Mouse (Mus musculus) embryonic facial prominence, embryonic 11.5 days (tissue): ENCODE data around the gene Mansc1. TPM values are rescaled to one million over a fixed set of nuclear protein-coding genes. Genes with fewer than 3 reads are reported as not detected.
A peak's percentile ranks its signal among the peaks of the same experiment; 100 is the strongest.

Experiments used
- ATAC-seq: fragments of 200-750 bp; cut with Nextera tagmentation; replicated peaks from 2 replicates; pipeline ENCODE4 v1.8.0; 2017; ENCODE audit warnings: low read depth; ENCODE audit not compliant: insufficient number of reproducible peaks, low FRiP score, low TSS enrichment
- DNase-seq: peaks from one replicate; pipeline ENCODE4 v3.0.0-alpha.2; 2015; ENCODE audit warnings: low spot score
- H3K27ac ChIP-seq: fragments of 300-500 bp; sonication (generic); replicated peaks from 2 replicates; pipeline ENCODE4 v1.5.1; 2014; ENCODE audit warnings: mild to moderate bottlenecking, low read depth, low read length, control low read depth
- H3K27me3 ChIP-seq: fragments of 300-500 bp; sonication (generic); 2 replicates; pipeline ENCODE4 v1.6.1; 2014; ENCODE audit warnings: mild to moderate bottlenecking, low read length, moderate library complexity, mixed read lengths; ENCODE audit not compliant: control insufficient read depth, insufficient read depth
- H3K36me3 ChIP-seq: fragments of 300-500 bp; sonication (generic); replicated peaks from 2 replicates; pipeline ENCODE4 v1.6.1; 2014; ENCODE audit warnings: low read depth, mild to moderate bottlenecking, low read length, moderate library complexity, mixed read lengths; ENCODE audit not compliant: control insufficient read depth, insufficient read depth
- H3K4me1 ChIP-seq: fragments of 300-500 bp; sonication (generic); 2 replicates; pipeline ENCODE4 v1.6.1; 2014; ENCODE audit warnings: low read length, mixed read lengths; ENCODE audit not compliant: control insufficient read depth, insufficient read depth
- H3K4me2 ChIP-seq: fragments of 300-500 bp; sonication (generic); 2 replicates; pipeline ENCODE4 v1.6.1; 2014; ENCODE audit warnings: low read depth, mild to moderate bottlenecking, control low read depth, low read length, moderate library complexity
- H3K4me3 ChIP-seq: fragments of 300-500 bp; sonication (generic); 2 replicates; pipeline ENCODE4 v1.5.1; 2014; ENCODE audit warnings: low read depth, low read length, control low read depth
- H3K9ac ChIP-seq: fragments of 300-500 bp; sonication (generic); replicated peaks from 2 replicates; pipeline ENCODE4 v1.6.1; 2014; ENCODE audit warnings: mild to moderate bottlenecking, control low read depth, low read length
- H3K9me3 ChIP-seq: fragments of 300-500 bp; sonication (generic); replicated peaks from 2 replicates; pipeline ENCODE4 v1.6.1; 2016; ENCODE audit warnings: mild to moderate bottlenecking, low read length, inconsistent platforms, mixed read lengths; ENCODE audit not compliant: control insufficient read depth
- WGBS: fragments of 180-500 bp; shearing (Covaris S2); extraction: QIAGEN DNeasy Blood & Tissue Kit; methylation state at CpG from one replicate; pipeline ENCODE4 v1.1.7; 2014; 5-methylcytosine and 5-hydroxymethylcytosine counted together
- polyA plus RNA-seq: library from polyadenylated mRNA; unstranded; fragments of >200 nt; fragmentation: Nextera tagmentation; extraction: Ambion mirVana; gene quantifications from 2 replicates; pipeline ENCODE4 v1.2.1, GENCODE M21; 2014

Mansc1 gene
- polyA plus RNA-seq, 1 experiment from 2014 or later: 0.39 TPM

DNA sequence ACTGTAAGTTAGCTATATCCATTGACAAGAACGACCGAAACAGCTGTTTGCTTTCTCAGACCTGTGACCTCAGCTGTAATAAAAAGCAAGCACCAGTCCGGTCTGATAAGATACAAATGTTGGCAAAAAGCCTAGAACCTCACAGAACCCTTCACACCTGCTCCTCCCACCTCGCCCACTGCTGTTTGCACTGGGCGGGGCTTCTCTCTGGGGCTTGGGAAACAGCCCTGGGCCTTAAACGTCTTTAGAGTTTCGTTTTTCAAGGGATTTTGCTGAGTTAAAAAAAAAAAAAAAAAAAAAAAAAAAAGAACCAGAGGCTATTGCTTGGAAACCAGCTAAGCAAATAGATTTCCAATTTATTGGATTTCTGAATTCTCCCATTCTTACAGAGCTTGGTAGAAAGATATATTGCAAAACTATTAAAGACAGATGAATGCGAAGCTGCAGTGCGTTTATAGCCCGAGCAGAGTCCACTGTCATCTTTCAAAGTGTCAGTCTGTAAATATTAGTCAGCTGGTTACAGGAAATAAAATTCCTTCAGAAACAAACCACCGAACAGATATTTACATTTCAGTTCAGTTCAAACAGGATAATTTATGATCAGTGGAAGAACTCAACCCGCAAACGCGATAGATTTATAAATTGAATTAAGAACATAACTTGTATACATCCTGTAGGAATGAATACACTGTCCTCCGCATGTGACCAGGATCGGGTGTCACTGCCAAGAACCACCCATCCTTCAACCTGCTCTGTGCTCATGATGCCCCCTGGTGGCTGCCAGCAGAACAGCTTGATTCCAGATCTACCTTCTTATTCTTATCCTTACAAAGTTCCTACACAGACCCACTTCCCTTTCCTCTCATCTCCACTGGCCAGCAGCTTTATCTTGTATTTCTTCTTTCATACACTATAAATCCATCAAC lies 17.3 kb downstream of the Mansc1 start:
- Histone ChIP-seq H3K36me3 (no peaks in the 10 kb centered on the region), H3K4me1 (no peaks in the 10 kb centered on the region), H3K9ac (no peak overlapping the region), H3K9me3 (no peaks in the 10 kb centered on the region), H3K4me3 (no peak overlapping the region), H3K27me3 (no peaks in the 10 kb centered on the region), H3K4me2 (no peak overlapping the region), H3K27ac (no peak overlapping the region)
- DNase-seq (peak; percentile 85), ATAC-seq (0 out of 2 replicates have a peak, but pooled peaks have one; percentile 34)
- 23% methylated on average over 16 of the region's 16 CpGs for WGBS

DNA sequence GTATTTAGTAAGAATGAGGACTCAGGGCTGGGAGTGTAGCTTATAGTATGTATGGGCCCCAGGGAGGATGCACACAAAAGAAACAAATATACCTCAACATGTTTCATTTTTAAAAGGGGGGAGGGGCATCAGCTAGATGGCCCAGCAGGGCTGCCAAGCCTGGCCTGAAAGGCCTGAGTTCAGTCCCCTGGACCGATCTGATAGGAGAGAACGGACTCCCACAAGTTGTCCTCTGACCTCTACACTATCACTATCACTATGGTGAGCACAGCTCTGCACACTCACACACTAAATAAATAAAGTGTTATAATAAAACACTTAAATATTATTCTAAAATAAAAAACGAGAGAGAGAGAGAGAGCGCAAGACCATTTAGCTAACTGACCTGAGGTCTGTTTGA lies 18.0 kb downstream of the Mansc1 start:
- Histone ChIP-seq H3K27me3 (no peaks in the 10 kb centered on the region), H3K4me2 (no peak overlapping the region), H3K9me3 (no peaks in the 10 kb centered on the region), H3K9ac (no peak overlapping the region), H3K4me1 (no peaks in the 10 kb centered on the region), H3K4me3 (no peak overlapping the region), H3K36me3 (no peaks in the 10 kb centered on the region), H3K27ac (no peak overlapping the region)
- 79% methylated on average over 4 of the region's 4 CpGs for WGBS
- 0 out of 2 replicates have a peak, but pooled peaks have one; percentile 46 for ATAC-seq
- DNase-seq: no peak

DNA sequence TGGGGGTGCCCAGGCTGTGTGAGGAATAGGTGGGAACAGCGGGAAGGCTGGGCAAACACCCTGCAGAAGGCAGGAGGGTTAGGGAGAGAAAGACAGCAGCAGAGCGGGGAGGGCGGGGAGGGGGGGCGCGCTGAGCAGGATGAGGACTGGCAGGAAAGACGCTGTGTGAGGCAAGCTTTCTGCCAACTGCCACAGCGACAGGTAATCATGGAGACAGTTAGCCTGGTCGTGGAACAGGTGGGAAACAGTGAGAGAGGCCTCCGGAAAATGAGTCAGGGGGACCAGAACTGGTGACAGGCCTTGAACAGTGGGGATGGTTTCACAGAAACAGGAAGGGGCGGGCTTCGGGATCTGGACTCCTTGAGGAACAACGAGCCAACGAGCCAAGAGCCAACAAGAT lies 20.4 kb downstream of the Mansc1 start:
- 77% methylated on average over 13 of the region's 13 CpGs for WGBS
- ATAC-seq: no peak

DNA sequence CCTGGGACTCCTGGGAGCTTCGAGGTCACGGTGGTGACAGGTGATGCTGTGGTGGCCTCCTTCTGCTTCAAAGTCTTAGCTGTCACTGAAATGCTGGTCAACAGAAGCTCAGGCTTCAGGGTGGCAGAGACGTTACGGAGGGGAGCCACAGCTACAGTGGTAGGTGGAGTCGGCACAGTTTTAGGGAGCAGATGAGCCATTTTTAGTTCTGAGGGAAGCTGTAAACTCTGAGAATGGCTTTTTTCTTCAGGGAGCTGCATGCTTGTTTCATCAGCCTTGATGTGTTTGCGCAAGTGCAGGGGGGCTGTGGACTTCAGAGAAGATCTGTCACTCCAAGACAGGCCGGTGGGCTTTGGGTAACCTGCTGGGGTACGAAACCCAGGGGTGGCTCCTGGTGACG lies 21.9 kb downstream of the Mansc1 start:
- no peak for DNase-seq
- H3K36me3 ChIP-seq: no peaks in the 10 kb centered on the region
- H3K4me1 ChIP-seq: no peaks in the 10 kb centered on the region
- no peak for ATAC-seq
- H3K27ac ChIP-seq: no peak overlapping the region
- H3K9me3 ChIP-seq: no peaks in the 10 kb centered on the region
- no peaks in the 10 kb centered on the region for H3K27me3 ChIP-seq
- 86% methylated on average over 9 of the region's 9 CpGs for WGBS
- no peak overlapping the region for H3K9ac ChIP-seq
- H3K4me3 ChIP-seq: no peak overlapping the region
- no peak overlapping the region for H3K4me2 ChIP-seq

More for the DNA sequence above, 20.4 kb downstream of the Mansc1 start:
- H3K27ac ChIP-seq: no peak overlapping the region
- H3K36me3 ChIP-seq: no peaks in the 10 kb centered on the region
- H3K27me3 ChIP-seq: no peaks in the 10 kb centered on the region
- no peak for DNase-seq
- no peak overlapping the region for H3K4me3 ChIP-seq
- no peaks in the 10 kb centered on the region for H3K4me1 ChIP-seq
- no peak overlapping the region for H3K9ac ChIP-seq
- H3K9me3 ChIP-seq: no peaks in the 10 kb centered on the region
- no peak overlapping the region for H3K4me2 ChIP-seq

DNA sequence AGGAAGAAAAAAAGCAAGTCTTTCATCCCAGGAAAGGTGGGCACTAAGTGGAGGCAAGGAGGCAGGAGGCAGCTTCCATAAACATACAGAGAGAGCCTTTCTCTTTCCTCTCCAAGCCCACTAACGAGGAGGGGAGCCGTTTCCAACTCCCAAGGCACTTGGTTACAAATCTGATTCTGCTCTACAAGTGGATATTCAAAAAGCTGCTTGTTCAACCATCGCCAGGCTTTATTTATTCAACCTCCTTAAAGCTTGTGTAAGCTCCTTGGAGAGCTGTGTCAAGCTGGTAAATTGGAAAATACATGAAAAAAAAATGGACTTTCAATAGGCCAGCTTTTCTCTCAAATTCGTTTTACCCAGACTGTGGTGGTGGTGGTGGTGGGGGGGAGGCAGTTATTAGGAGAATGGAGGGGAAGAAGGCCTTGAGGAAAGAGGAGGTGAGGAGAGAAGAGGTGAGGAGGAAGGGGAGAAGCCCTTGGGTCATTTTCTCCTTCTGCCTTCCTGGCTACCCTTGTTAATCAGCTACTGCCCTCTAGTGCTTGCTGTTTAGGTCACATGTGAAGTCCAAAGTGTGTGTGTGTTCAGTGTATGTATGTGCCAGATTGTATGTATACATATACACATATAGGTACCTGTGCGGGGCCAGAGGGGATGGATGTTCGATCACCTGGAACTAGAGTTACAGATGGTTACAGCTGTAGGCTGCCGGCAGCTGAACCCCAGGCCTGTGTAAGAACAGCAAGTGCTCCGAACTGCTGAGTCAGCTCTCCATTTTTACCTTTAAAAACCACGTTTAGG lies 25.1 kb downstream of the Mansc1 start:
- Histone ChIP-seq H3K4me2 (no peak overlapping the region), H3K9me3 (no peaks in the 10 kb centered on the region), H3K4me3 (no peak overlapping the region), H3K27me3 (no peaks in the 10 kb centered on the region), H3K9ac (no peak overlapping the region), H3K4me1 (no peaks in the 10 kb centered on the region), H3K36me3 (no peaks in the 10 kb centered on the region), H3K27ac (peak overlapping the region; percentile 28; the same call in 1 of the 2 replicates)
- no peak; the same call in 1 of the 2 replicates for ATAC-seq
- WGBS: 51% methylated on average over 9 of the region's 9 CpGs
- DNase-seq: peak; percentile 73

DNA sequence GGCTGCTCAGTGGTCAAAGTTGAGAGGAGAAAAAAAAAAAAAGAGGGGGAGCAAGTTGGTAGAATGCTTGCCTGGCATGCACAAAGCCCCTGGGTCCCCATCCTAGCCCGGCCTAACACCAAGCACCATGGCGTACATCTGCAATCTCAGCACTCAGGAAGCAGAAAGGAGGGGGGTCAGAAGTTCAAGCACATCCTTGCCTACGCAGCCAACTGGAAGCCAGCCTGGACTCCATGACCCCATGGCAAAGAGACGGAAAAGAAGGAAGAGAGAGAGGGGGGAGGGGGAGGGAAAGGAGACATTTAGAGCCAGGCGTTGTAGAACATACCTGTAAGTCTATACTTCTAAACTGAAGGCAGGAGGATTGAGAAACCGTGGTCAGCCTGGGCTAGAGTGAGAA lies 25.7 kb downstream of the Mansc1 start:
- Histone ChIP-seq H3K4me2 (no peak overlapping the region), H3K9ac (no peak overlapping the region), H3K9me3 (no peaks in the 10 kb centered on the region), H3K27me3 (no peaks in the 10 kb centered on the region), H3K4me1 (no peaks in the 10 kb centered on the region), H3K27ac (peak overlapping the region; percentile 28; the same call in 1 of the 2 replicates), H3K4me3 (no peak overlapping the region), H3K36me3 (no peaks in the 10 kb centered on the region)
- no peak for ATAC-seq
- no peak for DNase-seq
- 41% methylated on average over 6 of the region's 6 CpGs for WGBS

DNA sequence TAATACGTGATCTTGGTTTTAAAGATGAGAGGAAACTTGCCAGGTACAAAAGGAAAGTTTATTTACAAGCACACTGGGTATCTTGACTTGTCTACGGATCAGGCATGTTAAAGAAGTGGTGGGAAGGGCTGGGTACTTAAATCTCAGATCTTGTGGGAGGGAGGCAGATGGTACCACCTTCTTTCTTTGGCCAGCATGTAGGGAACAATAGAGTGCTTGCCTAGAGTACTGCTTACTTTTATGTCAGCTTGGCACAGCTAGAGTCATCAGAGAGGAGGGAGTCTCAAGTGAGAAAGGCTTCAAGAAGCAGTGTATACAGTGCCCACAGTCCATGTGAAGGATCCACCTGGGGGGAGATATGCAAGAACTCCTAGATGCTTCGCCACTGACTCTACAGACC lies 27.1 kb downstream of the Mansc1 start:
- Histone ChIP-seq H3K4me3 (no peak overlapping the region), H3K4me2 (no peak overlapping the region), H3K4me1 (no peaks in the 10 kb centered on the region), H3K9ac (no peak overlapping the region), H3K27ac (no peak overlapping the region), H3K27me3 (no peaks in the 10 kb centered on the region), H3K36me3 (no peaks in the 10 kb centered on the region), H3K9me3 (no peaks in the 10 kb centered on the region)
- DNase-seq: no peak
- ATAC-seq: no peak
- WGBS: 86% methylated on average over 3 of the region's 3 CpGs
